Mouse (Mus musculus) kidney, adult 18-20 months (tissue): Measurements from ENCODE around the gene Farp2.
A peak's percentile ranks its signal among the peaks of the same experiment; 100 is the strongest.
"Not testable (repeated sequence)": the region's sequence is repeated elsewhere in the genome, so short reads cannot be mapped to it uniquely, and the experiment has no call there.

Experiments
- DNase-seq: peaks from one replicate; pipeline ENCODE4 v3.0.0; 2021

The Farp2 gene

GRCm38 (mm10) chr1:93636211-93636897 lies 124.5 kb downstream of the Farp2 start:
- no peak for DNase-seq

- no peak for DNase-seq
These were observed 130.1 kb downstream of the Farp2 start for GRCm38 (mm10) chr1:93641978-93642377.

DNA sequence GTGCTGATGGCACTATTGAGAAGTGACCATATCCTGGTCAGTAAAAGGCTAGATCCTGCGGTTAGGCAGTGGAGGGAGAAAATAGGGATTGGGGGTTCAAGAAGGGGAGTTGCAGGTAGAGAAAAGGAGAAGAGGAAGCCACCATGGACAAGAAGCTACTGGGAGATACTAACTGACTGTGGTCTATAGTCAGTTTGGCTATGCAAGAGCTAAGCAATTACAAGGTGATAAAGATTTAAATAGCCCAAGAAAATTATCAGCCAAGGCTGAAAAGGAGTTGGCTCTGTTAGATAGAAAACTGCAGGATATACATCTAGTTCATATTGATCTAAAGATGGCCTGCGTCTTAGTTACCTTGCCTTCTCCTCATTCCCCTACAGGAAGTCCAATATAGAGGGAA lies 130.8 kb downstream of the Farp2 start:
- DNase-seq = no peak

- DNase-seq = no peak
These were observed 137.8 kb downstream of the Farp2 start for GRCm38 (mm10) chr1:93649604-93650172.

- no peak for DNase-seq
These were observed 142.4 kb downstream of the Farp2 start for GRCm38 (mm10) chr1:93654275-93654674.

- no peak for DNase-seq
These were observed 142.9 kb downstream of the Farp2 start for GRCm38 (mm10) chr1:93654798-93655197.

DNA sequence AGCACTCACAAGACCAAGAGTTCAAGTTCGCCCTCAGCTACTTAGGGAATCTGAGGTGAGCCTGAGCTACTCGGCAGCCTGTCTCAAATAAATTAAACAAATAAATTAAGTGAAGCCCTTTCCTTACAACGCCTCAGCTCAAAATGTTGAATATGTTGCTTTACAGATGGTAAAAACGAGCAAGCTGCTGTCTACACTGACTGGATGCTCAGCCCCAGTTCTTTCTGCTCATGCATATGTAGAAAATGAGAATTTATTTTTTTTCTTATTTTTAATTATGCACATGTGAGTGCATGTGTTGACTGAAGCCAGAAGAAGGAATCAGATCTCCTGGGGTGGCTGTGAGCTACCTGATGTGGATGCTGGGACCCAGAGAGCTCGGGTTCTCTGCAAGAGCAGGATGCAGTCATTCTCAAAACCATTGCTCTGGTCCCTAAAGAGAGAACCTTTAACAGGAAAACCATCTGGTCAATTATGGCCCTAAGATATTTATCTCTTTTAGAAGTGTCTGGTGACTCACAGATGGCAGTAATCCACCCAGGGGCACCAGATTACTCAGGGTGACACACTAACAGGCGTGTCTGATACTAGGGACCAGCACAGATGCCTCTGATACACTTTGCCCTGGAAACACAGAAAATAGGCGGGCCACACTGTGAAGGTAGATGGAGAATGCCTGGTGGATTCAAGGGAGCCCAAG lies 144.6 kb downstream of the Farp2 start:
- DNase-seq = no peak

- DNase-seq = no peak
These were observed 145.1 kb downstream of the Farp2 start for GRCm38 (mm10) chr1:93657025-93657360.

- not testable (repeated sequence) for DNase-seq
These were observed 146.7 kb downstream of the Farp2 start, which contains the start of gene Stk25 for GRCm38 (mm10) chr1:93658559-93658958. Stk25 (minus strand) TSS chr1:93658659.

DNA sequence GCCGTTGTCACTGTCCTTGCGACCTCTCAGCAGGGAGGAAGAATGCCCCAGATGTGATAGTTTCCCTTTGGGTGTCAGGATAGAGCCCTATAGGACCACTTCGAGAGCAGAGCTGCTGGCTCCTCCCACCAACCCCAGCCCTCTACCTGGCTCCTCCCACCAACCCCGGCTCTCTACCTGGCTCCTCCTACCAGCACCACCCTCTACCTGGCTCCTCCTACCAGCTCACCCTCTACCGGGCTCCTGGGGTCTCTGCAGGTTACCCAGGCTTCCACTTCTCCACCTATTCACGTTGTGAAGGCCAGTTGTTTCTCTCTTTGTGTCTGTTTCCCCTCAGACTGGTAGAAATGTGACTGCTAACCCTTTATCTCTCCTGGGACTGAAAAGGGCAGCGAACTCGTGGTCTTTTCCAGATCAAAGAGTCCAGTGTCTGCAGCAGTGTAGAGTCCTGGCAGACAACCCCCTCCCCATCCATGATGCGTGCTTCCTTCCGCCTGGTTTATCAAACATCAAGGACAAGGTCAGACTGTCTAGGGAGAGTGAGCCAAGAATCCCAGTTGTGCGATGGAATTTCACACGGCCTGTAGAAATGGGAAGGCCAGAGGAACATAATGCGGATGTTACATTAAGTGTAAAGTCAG lies 156.0 kb downstream of the Farp2 start:
- no peak for DNase-seq

- peak; percentile 83 for DNase-seq
These were observed 157.1 kb downstream of the Farp2 start for GRCm38 (mm10) chr1:93668791-93669548.

DNA sequence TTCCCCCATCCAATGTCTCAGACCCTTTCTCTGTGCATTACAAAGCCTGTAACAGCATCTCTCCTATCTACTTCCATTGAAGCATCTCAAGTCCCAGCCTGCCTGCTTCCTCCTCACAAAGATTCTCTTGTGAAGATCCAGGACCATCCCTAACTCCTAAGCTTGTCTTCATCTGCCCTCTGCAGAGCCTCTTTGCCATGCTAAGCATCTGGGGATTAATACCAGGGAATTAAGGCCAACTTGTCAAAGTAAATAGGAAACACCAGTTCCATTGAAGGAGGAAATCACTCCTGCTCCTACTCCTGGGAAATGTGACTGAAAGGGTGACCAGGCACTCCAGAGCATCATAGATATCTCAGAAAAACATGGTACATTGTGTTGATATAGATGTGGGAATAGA lies 158.1 kb downstream of the Farp2 start:
- DNase-seq = no peak
